Mouse (Mus musculus) right cerebral cortex, postnatal 10 days (tissue): Measurements from ENCODE around the gene Olfm1.

Source experiments
- DNase-seq, 2 experiments: peaks; one replicate each; pipeline ENCODE4 v3.0.0; 2021; ENCODE audit warnings: low spot score in 2 of 2

Gene Olfm1

DNA sequence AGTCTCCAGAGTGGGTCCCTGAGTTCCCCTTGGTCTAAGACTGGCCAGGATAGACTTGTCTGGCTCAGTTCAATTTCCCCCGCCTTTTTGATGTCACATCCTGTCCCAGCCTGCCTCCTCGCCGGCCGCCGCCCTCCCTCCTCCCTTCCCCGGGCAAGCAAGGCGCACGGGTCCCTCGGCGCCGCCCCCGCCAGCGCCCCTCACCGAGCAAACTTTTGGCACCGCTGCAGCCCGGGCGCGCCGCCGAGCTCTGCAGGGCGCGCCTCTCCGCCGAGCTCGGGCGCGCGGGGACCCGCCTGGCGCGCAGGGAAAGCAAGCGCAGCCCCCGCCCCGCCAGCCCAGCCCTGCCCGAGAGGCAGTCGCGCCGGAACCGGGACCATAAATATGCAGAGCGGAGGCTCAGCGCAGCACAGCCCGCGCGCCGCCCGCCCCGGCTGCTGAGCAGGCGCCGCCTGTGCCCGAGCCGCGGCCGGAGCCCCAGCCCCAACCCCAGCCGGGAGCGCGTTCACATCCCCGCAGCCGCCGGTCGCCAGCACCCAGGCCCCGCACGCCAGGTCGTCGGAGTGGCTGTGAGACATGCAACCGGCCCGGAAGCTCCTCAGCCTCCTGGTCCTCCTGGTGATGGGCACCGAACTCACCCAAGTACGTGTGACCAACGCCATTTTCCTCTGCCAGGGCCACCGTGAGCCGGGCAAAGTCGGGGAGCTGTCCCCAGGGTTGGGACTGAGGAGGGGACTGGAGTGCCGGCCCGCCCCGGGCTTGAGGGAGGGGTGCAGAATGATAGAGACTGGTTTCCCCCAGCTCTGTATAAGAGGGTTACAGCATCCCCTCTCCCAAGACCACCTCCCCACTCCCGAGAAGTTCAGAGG, at the start of gene Olfm1:
TSS of gene Olfm1 (plus strand) at position 172 of the 869 bp plus-strand sequence.
- peak; percentile 87 to 88 for DNase-seq

DNA sequence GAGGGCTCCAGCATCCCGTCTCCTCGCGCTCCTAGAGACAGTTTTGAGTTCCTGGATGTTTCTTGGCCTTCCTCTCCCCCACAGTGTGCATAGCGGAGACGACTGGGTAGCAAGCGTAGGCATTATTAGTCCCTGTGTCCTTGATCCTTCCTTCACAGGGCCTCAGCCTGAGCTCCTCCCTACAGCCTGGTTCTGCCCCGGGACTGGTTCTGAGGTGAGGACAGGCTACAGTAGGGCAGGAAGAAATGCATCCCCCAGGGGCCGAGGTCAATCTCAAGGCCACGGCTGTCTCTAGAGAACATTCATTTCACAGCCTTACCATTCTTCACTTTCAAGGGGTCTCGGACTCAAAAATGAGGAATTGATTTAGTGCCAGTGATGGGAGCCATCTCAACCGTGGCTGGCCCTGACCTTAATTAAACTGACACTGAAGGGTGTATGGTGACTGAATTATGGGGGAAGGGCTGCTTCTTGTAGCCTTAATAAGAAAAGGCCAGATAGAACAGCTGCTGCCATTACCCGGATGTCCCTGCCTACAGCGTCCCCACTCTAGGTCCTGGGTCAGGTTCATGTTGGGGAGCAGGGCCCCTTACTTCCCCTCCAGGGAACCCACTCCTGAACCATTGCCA, 49.3 kb upstream of the Olfm1 start:
- no peak for DNase-seq

DNA sequence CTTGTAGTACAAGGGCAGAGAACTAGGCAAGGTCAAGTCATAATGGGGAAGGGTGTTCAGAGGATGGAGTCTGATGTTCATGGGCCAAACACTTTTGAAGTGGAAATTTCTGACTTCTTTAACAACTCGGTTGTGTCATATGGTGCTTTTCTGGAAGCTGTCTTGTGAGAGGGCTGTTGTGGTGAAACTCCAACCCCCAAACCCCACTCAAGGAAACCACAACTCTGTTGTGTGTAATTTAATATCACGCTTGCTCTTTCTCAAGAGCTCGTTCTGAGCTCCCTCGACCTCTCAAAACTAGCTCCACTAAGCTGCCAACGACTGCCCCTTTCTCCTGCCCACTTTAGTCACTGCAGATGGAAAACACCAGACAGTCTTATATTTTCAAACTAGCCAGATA, 47.1 kb upstream of the Olfm1 start:
- no peak for DNase-seq

DNA sequence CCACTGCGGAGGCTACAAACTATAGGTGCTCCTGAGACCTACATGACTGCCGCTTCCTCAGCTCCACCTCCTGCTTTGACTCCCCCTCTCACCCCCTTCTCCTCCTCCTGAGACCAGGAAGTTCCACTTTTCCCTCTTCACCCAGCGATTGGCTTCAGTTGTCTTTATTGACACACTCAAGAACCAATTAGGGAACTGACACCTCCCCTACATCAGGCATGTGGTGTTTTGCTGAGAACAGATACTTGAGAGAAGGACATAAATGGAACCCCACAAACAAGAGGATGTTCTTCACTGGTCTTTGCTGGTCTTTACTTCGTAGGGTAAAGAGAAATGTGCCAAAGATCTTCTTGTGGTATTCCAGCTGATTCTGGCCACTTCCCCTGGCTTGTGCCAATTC, 46.6 kb upstream of the Olfm1 start:
- no peak for DNase-seq

DNA sequence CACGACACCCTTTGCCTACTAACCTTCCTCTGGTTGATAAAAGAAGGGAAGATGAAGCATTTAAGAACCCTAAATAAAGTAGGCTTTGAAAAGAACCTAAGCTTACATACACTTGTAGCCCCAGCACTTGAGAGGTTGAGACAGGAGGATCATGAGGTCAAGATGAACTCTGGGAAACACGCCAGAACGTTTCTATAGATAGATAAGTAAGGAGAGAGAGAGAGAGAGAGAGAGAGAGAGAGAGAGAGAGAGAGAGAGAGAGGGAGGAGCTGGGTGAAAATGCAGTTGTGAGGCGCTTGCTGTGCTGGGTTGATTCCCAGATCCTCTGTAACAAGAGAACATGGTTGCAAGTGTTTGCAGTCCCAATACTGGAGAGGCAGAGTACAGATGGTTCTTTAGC, 46.1 kb upstream of the Olfm1 start:
- no peak for DNase-seq

DNA sequence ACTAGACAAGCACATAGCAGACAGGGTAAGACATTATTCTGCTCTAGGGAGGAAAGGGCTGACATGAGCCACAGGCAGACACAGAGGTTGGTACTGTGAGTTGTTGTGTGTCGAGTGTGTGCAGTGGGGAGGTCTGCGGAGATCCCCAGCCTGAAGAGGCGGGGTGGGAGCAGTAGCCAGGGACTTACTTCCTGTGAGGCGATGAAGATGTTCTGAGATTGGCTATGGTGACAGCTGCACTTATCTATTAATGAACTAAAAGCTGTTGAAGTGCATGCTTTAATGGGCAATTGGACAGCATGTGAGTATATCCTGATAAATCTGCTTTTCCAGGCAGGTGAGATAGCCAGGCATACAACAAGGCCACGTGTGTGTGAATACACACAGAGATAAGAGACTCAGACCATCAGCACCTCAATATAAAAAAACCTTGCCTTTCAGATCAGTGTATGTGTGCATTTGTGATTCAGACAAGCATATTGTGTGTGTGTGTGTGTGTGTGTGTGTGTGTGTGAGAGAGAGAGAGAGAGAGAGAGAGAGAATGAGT, 45.5 kb upstream of the Olfm1 start:
- DNase-seq, result no peak

DNA sequence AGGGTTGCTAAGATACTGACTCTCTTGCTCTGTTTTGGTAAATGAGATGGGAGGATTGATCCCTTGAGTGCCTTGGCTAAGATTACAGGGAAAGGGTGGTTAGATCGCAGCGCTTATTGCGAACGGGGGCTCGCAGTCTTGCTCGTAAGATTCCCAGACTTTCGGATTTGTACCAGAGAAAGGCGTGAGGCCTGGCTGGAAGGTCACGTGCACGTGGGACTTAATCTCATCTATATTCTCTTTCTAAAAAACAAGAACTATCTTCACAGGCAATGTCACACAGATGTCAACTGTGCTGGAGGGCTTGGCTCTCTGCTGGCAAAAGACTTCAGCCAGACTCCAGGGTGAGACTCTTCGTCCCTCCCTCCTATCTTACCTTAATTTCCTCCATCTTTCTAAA, 43.1 kb upstream of the Olfm1 start:
- DNase-seq, result no peak

DNA sequence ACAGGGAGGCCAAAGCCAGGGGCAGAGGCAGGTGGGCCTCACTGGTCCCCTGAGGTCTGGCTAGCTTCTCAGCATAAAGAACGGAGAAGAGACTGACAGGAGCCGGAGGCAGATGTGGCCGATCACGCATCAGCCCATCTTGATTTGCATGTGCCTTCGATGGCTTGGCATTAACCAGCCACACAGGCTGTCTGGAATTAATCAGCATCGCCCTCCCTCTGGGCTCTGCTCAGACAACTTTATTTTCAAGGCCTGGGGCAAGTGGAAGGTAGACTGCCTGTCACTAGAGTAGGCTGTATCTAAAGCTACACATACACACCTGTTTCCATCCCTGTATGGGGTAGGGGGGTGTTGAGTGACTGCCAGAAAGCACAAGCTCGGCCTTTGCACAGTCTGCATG, 32.2 kb upstream of the Olfm1 start:
- no peak for DNase-seq

DNA sequence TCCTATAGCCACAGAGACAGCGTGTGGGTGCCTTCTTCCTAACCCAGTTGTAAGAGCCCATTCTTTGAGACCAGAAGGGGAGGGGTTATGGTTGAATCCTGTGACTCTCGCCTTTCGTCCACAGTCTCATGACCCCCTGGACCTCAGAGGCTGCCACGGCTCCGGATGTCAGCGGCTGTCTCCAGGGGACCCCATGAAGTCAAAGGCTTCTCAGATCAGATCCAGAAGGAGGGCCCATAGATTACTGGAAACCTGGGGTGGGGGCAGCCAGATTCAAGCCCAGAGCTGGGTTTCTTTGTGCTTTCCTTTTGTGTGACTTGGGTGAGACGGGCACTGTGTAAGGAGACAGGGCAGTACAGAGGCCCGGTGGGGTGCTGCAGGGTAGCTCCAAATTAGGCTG, 27.2 kb upstream of the Olfm1 start:
- no peak for DNase-seq

DNA sequence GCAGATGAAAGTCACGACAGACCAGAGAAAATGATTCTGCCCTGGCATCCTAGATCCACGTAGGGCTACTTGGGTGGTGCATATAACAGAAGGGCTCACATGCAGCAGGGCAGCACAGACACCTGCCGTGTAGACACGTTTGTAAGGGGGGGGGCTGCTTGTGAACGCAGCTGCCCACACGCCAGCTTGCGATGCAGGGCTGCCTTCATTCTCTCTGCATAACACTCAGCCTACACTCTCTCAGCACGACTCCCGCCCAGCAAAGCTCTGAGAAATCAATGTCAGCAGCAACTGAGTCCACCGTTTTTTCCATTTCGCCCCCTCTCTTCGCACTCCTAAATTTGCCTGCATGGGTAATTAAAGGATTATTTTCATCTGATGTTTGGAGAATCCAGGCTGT, 23.5 kb upstream of the Olfm1 start:
- peak; percentile 83 to 92 for DNase-seq

DNA sequence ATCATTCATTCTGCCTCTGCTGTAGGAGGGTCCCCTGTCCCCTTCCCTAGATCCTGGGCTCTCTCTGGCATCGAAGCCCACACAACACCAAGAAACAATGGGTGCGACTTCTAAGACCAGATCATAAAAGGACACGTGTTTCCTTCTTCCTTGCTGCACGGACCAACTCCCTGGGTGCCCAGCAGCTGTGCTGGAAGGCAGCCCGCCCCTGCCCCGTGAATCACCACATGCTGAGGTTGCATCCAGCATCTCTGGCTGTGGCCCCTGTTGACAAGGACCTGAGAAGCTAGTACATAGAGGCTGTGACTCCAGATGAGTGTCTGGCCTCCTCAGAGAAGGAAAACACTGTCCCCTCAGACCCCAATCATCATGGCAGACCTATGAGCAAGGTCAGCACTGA, 20.8 kb upstream of the Olfm1 start:
- no peak for DNase-seq

DNA sequence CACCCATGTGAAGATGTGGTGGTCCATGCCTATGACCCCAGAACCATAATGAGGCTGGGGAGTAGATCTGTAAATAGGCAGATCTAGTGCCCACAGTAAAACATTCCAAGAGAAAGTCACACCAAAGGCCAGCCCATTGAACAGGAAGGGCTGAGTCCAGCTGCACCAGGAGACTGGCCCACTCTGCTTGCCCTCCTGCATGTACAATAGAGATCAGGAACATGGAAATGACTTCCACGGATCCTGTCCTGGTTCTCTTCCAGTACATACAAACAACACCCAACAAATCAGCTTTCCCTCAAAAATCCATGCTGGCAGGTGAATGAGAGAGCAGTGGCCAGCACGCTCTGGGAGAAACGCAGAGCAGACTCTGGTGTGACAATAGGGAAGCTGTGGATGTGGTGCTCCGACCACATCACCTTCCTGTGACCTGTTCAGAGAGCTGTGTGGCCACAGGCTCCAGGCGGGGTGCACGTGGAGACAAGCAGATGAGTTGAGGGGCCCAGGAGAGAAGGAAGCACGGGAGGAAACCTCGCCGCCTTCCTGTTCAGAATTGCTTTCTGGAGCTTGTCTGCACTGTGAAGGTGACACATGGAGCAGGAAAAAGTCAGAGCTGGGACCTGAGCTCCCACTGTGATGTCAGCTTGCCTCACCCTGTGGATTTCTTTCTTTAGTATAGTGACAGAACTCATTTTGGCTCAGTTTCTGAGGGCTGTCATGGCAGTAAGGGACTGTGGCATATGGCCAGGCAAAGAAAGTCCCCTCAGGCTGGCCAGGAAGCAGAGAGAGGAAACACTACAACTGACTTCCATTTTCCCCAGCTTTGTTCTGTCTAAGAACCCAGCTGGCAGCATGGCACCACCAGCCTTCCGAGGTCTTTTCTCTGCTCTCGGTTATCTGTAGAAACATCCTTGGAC, 19.3 kb upstream of the Olfm1 start:
- DNase-seq, result peak in 1 of 2 experiments; percentile 17

DNA sequence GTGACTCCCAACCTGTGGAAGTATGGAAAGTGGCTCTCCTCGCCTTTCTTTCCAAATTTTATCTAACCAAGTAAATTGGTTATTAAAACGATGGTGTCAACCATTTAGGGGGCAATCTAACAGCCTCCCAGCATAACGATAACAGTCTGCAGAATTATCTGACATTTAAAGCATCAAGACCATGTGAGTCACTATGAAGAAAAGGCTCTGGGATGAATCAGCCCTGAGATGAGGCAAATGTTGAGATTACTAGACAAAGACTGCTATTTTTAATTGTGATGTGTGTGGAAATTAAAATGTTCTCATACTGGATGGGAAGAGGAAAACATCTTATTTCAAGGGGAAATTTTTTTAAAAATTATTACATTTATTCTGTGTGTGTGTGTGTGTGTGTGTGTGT, 18.4 kb upstream of the Olfm1 start:
- no peak for DNase-seq

DNA sequence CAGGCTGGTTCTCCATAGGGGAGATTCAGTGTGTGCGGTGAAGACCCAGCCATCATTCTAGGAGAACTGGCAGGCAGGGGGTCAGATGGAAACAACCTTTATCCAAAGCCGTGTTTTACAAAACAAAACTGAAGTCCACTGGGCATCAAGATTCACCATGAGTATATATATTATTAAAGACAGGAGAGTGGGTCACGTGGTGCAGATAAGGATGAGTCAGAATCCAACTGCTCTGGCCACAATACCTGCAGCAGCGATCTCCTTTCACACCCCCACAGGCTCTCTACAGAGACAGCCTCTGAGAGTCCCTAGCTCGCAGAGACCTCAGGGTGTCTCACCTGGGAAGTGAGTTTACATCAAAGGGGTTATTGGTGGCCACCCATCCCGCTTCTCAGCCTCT, 14.2 kb upstream of the Olfm1 start:
- no peak for DNase-seq

DNA sequence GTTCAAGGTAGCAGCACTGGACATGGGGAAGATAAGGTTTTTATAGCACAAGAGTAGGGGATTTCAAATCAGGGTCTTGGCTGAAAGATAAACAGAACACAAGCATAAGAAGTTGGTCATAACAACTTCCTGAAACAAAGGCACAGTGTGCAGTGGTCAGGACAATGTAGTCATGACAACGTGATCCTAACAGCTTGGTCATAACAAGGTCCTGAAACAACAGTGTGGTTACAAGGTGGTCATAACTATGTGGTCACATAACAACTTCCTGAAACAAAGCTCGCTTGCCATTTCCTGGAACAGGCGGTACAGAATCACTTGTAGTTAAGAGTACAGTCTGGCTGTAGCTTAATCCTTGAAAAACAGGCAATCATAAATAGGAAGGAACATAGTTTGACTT, 12.7 kb upstream of the Olfm1 start:
- no peak for DNase-seq

DNA sequence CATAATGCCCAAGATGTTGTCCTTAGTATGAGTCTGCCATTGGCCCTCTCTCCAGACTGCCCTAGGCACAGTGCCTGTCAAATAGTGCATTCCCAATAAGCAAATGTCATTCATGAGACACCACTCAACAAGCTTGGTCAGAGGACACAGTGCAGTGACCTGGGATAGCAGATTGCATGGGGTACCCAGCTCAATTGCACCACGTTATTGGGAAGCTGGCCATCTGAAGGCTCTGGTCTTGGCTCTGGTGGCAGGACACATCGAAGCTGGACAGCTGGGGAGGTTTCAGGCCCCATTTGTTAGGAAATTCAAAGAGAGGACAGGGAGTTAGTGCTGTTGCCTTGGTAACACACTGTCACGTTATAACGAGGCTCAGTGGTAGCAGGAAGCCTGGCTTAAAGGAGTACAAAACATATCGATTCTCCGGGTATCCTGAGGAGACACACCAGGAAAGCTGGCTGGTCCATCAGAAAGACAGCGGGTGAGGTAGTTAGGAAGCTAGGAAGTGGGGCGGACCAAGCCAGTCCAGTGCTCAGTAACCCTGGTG, 4.3 kb upstream of the Olfm1 start:
- DNase-seq, result peak; percentile 47 to 70

DNA sequence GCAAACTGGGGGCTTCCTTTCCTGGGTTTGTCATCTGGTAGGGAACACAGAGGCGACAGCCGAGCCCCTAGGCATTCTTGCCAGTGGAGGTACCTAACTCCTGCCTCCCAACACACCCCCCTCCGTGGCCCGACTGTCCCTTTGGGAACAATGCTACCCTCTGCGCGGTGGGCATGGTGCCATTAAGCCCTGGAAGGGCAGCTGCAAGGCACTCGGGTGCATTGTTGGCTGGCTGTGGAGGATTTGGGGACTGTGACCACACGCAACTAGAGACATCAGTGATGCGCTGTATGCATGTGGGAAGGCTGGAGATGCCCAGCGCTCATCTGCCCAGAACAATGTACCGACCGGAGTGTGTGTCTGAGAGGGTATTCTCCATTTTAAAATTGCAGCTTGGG, 897 bp downstream of the Olfm1 start:
- peak; percentile 61 to 74 for DNase-seq

DNA sequence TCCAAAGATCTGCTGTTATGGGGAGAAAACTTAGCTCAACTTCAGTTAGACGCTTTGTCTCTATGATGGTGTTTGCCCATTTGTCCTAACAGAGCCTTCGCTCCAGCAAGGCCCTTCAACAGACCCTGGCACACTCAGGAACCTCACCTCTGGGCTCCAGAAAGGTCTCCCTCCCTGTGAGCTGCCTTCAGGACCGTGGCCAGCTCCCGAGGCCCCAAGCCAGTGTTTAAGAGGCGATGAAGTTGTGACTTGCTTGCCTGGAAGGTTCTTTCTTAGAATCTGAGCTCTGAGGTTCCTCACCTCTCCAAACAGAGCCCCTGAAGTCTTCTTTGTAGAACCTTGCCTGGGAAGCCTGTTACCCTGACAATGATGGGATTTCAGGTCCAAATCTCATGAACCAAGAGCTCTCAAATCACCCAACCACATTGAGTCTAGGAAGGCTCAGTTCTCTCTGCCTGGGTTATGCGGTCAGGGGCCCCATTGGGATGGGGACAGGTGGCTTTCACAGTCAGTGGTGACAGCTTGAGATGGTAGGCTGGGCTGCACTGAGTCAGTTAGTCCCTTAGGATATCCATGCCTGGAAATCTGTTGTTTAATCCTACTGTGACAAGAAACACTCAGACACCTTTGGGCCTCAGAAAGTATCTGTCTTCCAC, 2.3 kb downstream of the Olfm1 start:
- DNase-seq, result peak in 1 of 2 experiments; percentile 17

DNA sequence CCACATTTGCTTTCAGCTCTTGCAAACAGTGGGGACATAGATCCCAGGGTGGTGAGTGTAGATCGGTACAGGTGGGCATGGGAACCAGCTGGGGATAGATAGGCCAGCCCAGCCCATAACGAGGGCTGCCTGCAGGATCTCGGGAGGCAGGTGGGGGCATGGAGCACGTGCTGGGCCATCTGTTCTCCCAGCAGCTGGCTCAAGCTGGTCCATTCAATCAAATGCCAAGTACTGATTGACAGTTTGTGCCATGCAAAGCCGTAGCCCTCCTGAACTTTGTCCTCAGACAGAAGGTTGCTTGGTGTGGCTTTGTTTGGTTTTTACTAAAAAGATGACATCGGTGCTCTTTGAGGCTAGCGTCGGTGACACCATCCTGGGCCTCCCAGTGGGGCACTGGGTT, 2.9 kb downstream of the Olfm1 start:
- peak in 1 of 2 experiments; percentile 24 for DNase-seq

DNA sequence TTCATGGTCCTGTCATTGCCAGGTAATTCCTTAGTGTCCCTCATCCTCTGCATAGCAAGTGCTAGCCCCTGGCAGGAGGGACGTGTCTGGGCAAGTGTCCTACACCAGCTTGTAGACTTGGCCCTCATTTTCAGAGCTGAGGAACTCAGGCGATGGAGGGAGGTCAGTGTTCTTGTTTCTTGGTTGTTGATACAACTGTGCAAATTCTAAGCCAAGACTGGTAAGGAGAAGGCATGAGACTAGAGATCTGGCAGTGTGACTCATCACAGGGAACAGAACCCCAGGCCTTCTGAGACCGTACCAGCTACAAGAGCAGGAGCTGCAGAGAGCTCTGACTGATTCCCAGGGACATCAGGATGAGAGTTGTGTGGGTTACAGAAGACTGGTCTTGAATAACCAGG, 8.6 kb downstream of the Olfm1 start:
- no peak for DNase-seq

DNA sequence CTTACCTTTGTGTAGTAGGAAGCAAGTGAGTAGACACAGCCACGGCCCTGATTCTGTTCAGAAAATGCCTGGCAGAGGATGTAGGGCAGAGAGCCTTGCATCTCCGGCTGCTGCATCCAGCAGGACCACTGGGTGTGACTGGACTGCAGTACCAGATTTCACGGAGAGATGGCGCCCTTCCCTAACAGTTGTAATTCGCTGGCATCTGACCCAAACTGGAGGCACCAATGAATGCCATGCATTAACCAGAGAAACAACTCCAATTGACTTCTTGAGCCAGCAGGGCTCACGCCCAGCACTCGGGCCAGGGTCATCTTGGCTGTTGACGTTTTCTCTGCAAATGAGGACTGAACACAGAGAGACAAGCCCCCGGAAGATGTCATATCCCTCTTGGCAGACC, 11.4 kb downstream of the Olfm1 start:
- peak; percentile 93 to 95 for DNase-seq
